Mouse (Mus musculus): ENCODE measurements at regions not wholly inside any gene's neighbourhood (a gene's known extent, or its start where the extent isn't known, plus 50 kb on each side); places are given as distances from the start of the nearest gene placed in this dataset.

- TF ChIP-seq CTCF (conservative IDR thresholded peaks at IDR 0.05; ENCODE audit: insufficient read depth, insufficient read length, low read depth, low read length), result no peak
- TF ChIP-seq POLR2A (IDR thresholded peaks at IDR 0.05; ENCODE audit: low read depth, low read length), result no peak
Observed at GRCm38 (mm10) chr10:38353973-38354372, 467.6 kb downstream of the Rfpl4b start.

Measured in kidney, adult 2 months (tissue).